Mouse (Mus musculus): ENCODE results near the gene Zdhhc1. TPM values are rescaled to one million over a fixed set of nuclear protein-coding genes. Genes with fewer than 3 reads are reported as not detected.

Gene Zdhhc1
- polyA plus RNA-seq, 1 experiment: 45.4 TPM

- Histone ChIP-seq H3K36me3 (ENCODE audit: control insufficient read depth, insufficient read depth, low read length) (no peaks in the 10 kb centered on the region), H3K4me1 (ENCODE audit: control insufficient read depth, insufficient read depth, low read length) (peaks cover 10% of the 10 kb centered on the region), H3K27ac (ENCODE audit: control insufficient read depth, insufficient read depth, low read depth, low read length) (no peak overlapping the region), H3K27me3 (ENCODE audit: control insufficient read depth, insufficient read depth, low read length) (no peaks in the 10 kb centered on the region; the same call in 1 of the 2 replicates), H3K4me3 (ENCODE audit: control insufficient read depth, low read depth, low read length) (no peak overlapping the region)
- TF ChIP-seq POLR2A (IDR thresholded peaks at IDR 0.05; ENCODE audit: control insufficient read depth, low read depth, low read length) (no peak), CTCF (IDR thresholded peaks at IDR 0.05; ENCODE audit: control insufficient read depth, insufficient read depth, insufficient replicate concordance, low read depth, low read length) (no peak)
These were observed 20.6 kb upstream of the Zdhhc1 start for GRCm38 (mm10) chr8:105517346-105517745.

GRCm38 (mm10) chr8:105516018-105516645 lies 19.4 kb upstream of the Zdhhc1 start:
- Histone ChIP-seq H3K4me3 (ENCODE audit: control insufficient read depth, low read depth, low read length) (no peak overlapping the region), H3K27ac (ENCODE audit: control insufficient read depth, insufficient read depth, low read depth, low read length) (no peak overlapping the region), H3K4me1 (ENCODE audit: control insufficient read depth, insufficient read depth, low read length) (peaks cover 10% of the 10 kb centered on the region), H3K36me3 (ENCODE audit: control insufficient read depth, insufficient read depth, low read length) (no peaks in the 10 kb centered on the region), H3K27me3 (ENCODE audit: control insufficient read depth, insufficient read depth, low read length) (no peaks in the 10 kb centered on the region; the same call in 1 of the 2 replicates)
- TF ChIP-seq POLR2A (IDR thresholded peaks at IDR 0.05; ENCODE audit: control insufficient read depth, low read depth, low read length) (no peak), CTCF (IDR thresholded peaks at IDR 0.05; ENCODE audit: control insufficient read depth, insufficient read depth, insufficient replicate concordance, low read depth, low read length) (peak; percentile 84; the same call in 1 of the 2 replicates)

GRCm38 (mm10) chr8:105514656-105515055 lies 18.0 kb upstream of the Zdhhc1 start:
- H3K36me3 ChIP-seq (ENCODE audit: control insufficient read depth, insufficient read depth, low read length): no peaks in the 10 kb centered on the region
- no peak overlapping the region for H3K4me3 ChIP-seq (ENCODE audit: control insufficient read depth, low read depth, low read length)
- peaks cover 10% of the 10 kb centered on the region for H3K4me1 ChIP-seq (ENCODE audit: control insufficient read depth, insufficient read depth, low read length)
- H3K27ac ChIP-seq (ENCODE audit: control insufficient read depth, insufficient read depth, low read depth, low read length): no peak overlapping the region
- H3K27me3 ChIP-seq (ENCODE audit: control insufficient read depth, insufficient read depth, low read length): no peaks in the 10 kb centered on the region; the same call in 1 of the 2 replicates
- TF ChIP-seq POLR2A (IDR thresholded peaks at IDR 0.05; ENCODE audit: control insufficient read depth, low read depth, low read length) (no peak), CTCF (IDR thresholded peaks at IDR 0.05; ENCODE audit: control insufficient read depth, insufficient read depth, insufficient replicate concordance, low read depth, low read length) (no peak)

- H3K27ac ChIP-seq (ENCODE audit: control insufficient read depth, insufficient read depth, low read depth, low read length): peak overlapping the region; percentile 23
- H3K4me3 ChIP-seq (ENCODE audit: control insufficient read depth, low read depth, low read length): no peak overlapping the region
- H3K27me3 ChIP-seq (ENCODE audit: control insufficient read depth, insufficient read depth, low read length): no peaks in the 10 kb centered on the region; the same call in 1 of the 2 replicates
- no peak for TF ChIP-seq POLR2A (IDR thresholded peaks at IDR 0.05; ENCODE audit: control insufficient read depth, low read depth, low read length)
- TF ChIP-seq CTCF (IDR thresholded peaks at IDR 0.05; ENCODE audit: control insufficient read depth, insufficient read depth, insufficient replicate concordance, low read depth, low read length): no peak
- no peaks in the 10 kb centered on the region for H3K36me3 ChIP-seq (ENCODE audit: control insufficient read depth, insufficient read depth, low read length)
- H3K4me1 ChIP-seq (ENCODE audit: control insufficient read depth, insufficient read depth, low read length): peaks cover 12% of the 10 kb centered on the region
These were observed 17.5 kb upstream of the Zdhhc1 start for GRCm38 (mm10) chr8:105514194-105514593.

GRCm38 (mm10) chr8:105509997-105510735 lies 13.5 kb upstream of the Zdhhc1 start:
- no peaks in the 10 kb centered on the region for H3K36me3 ChIP-seq (ENCODE audit: control insufficient read depth, insufficient read depth, low read length)
- TF ChIP-seq POLR2A (IDR thresholded peaks at IDR 0.05; ENCODE audit: control insufficient read depth, low read depth, low read length): no peak
- no peak for TF ChIP-seq CTCF (IDR thresholded peaks at IDR 0.05; ENCODE audit: control insufficient read depth, insufficient read depth, insufficient replicate concordance, low read depth, low read length)

GRCm38 (mm10) chr8:105508758-105509157 lies 12.1 kb upstream of the Zdhhc1 start:
- Histone ChIP-seq H3K27ac (ENCODE audit: control insufficient read depth, insufficient read depth, low read depth, low read length) (peak overlapping the region; percentile 59), H3K4me1 (ENCODE audit: control insufficient read depth, insufficient read depth, low read length) (peaks cover 2% of the 10 kb centered on the region; the same call in 1 of the 2 replicates), H3K4me3 (ENCODE audit: control insufficient read depth, low read depth, low read length) (no peak overlapping the region), H3K27me3 (ENCODE audit: control insufficient read depth, insufficient read depth, low read length) (no peaks in the 10 kb centered on the region), H3K36me3 (ENCODE audit: control insufficient read depth, insufficient read depth, low read length) (no peaks in the 10 kb centered on the region)
- no peak for TF ChIP-seq POLR2A (IDR thresholded peaks at IDR 0.05; ENCODE audit: control insufficient read depth, low read depth, low read length)
- no peak for TF ChIP-seq CTCF (IDR thresholded peaks at IDR 0.05; ENCODE audit: control insufficient read depth, insufficient read depth, insufficient replicate concordance, low read depth, low read length)

More at GRCm38 (mm10) chr8:105509997-105510735, 13.5 kb upstream of the Zdhhc1 start:
- Histone ChIP-seq H3K4me3 (ENCODE audit: control insufficient read depth, low read depth, low read length) (no peak overlapping the region), H3K27ac (ENCODE audit: control insufficient read depth, insufficient read depth, low read depth, low read length) (peak overlapping the region; percentile 43; the same call in 1 of the 2 replicates), H3K27me3 (ENCODE audit: control insufficient read depth, insufficient read depth, low read length) (no peaks in the 10 kb centered on the region), H3K4me1 (ENCODE audit: control insufficient read depth, insufficient read depth, low read length) (peaks cover 2% of the 10 kb centered on the region; the same call in 1 of the 2 replicates)

GRCm38 (mm10) chr8:105506977-105507376 lies 10.3 kb upstream of the Zdhhc1 start:
- H3K27me3 ChIP-seq (ENCODE audit: control insufficient read depth, insufficient read depth, low read length): no peaks in the 10 kb centered on the region
- H3K36me3 ChIP-seq (ENCODE audit: control insufficient read depth, insufficient read depth, low read length): no peaks in the 10 kb centered on the region
- H3K27ac ChIP-seq (ENCODE audit: control insufficient read depth, insufficient read depth, low read depth, low read length): no peak overlapping the region
- H3K4me3 ChIP-seq (ENCODE audit: control insufficient read depth, low read depth, low read length): no peak overlapping the region
- TF ChIP-seq CTCF (IDR thresholded peaks at IDR 0.05; ENCODE audit: control insufficient read depth, insufficient read depth, insufficient replicate concordance, low read depth, low read length): no peak
- TF ChIP-seq POLR2A (IDR thresholded peaks at IDR 0.05; ENCODE audit: control insufficient read depth, low read depth, low read length): no peak
- H3K4me1 ChIP-seq (ENCODE audit: control insufficient read depth, insufficient read depth, low read length): peaks cover 2% of the 10 kb centered on the region; the same call in 1 of the 2 replicates

Data from testis, adult 2 months (tissue).